Mouse (Mus musculus): Measurements from ENCODE around the gene Ppm1h.

GRCm38 (mm10) chr10:122794187-122794850 lies 115.8 kb downstream of the Ppm1h start:
- TF ChIP-seq CTCF (IDR thresholded peaks at IDR 0.05; ENCODE audit: low read depth): peak; percentile 94
- TF ChIP-seq EP300 (IDR thresholded peaks at IDR 0.05; ENCODE audit: low read depth): no peak
